Mouse (Mus musculus): Measurements from ENCODE around the gene Pxylp1. TPM values are rescaled to one million over a fixed set of nuclear protein-coding genes. Genes with fewer than 3 reads are reported as not detected.

The Pxylp1 gene
- polyA plus RNA-seq, 1 experiment from 2014 or later: 13.8 TPM

GRCm38 (mm10) chr9:96887954-96888353 lies 4.5 kb downstream of the Pxylp1 start:
- no peaks in the 10 kb centered on the region for H3K36me3 ChIP-seq (ENCODE audit: insufficient read depth, low read length)
- no peak overlapping the region for H3K4me3 ChIP-seq (replicated peaks; ENCODE audit: low read depth, low read length)
- H3K4me2 ChIP-seq (ENCODE audit: low read length): peak overlapping the region; percentile 97; the same call in 1 of the 2 replicates
- DNase-seq (ENCODE audit: low spot score) (no peak), ATAC-seq (replicated peaks; ENCODE audit: low FRiP score, low read depth) (no peak)
- H3K27me3 ChIP-seq (ENCODE audit: insufficient read depth, low read length): no peaks in the 10 kb centered on the region; the same call in 1 of the 2 replicates
- no peaks in the 10 kb centered on the region for H3K9me3 ChIP-seq (replicated peaks; ENCODE audit: low read length)
- no peak overlapping the region for H3K27ac ChIP-seq
- WGBS: 29% methylated on average over 6 of the region's 6 CpGs
- H3K9ac ChIP-seq (ENCODE audit: low read depth, low read length): no peak overlapping the region
- H3K4me1 ChIP-seq (replicated peaks; ENCODE audit: insufficient read depth, low read length): no peaks in the 10 kb centered on the region; the same call in 1 of the 2 replicates
- no peak for TF ChIP-seq CTCF (IDR thresholded peaks at IDR 0.05; ENCODE audit: low read depth)

GRCm38 (mm10) chr9:96887492-96887891 lies 5.0 kb downstream of the Pxylp1 start:
- no peaks in the 10 kb centered on the region for H3K36me3 ChIP-seq (ENCODE audit: insufficient read depth, low read length)
- DNase-seq (ENCODE audit: low spot score): no peak
- H3K9ac ChIP-seq (ENCODE audit: low read depth, low read length): no peak overlapping the region
- no peak overlapping the region for H3K27ac ChIP-seq
- no peaks in the 10 kb centered on the region; the same call in 1 of the 2 replicates for H3K27me3 ChIP-seq (ENCODE audit: insufficient read depth, low read length)
- H3K9me3 ChIP-seq (replicated peaks; ENCODE audit: low read length): no peaks in the 10 kb centered on the region
- no peak for ATAC-seq (replicated peaks; ENCODE audit: low FRiP score, low read depth)
- no peak overlapping the region for H3K4me3 ChIP-seq (replicated peaks; ENCODE audit: low read depth, low read length)
- no peak for TF ChIP-seq CTCF (IDR thresholded peaks at IDR 0.05; ENCODE audit: low read depth)
- no peaks in the 10 kb centered on the region; the same call in 1 of the 2 replicates for H3K4me1 ChIP-seq (replicated peaks; ENCODE audit: insufficient read depth, low read length)
- H3K4me2 ChIP-seq (ENCODE audit: low read length): no peak overlapping the region

GRCm38 (mm10) chr9:96885781-96886180 lies 6.7 kb downstream of the Pxylp1 start:
- no peaks in the 10 kb centered on the region for H3K27me3 ChIP-seq (ENCODE audit: insufficient read depth, low read length)
- H3K9me3 ChIP-seq (replicated peaks; ENCODE audit: low read length): no peaks in the 10 kb centered on the region
- no peak overlapping the region for H3K4me2 ChIP-seq (ENCODE audit: low read length)
- DNase-seq (ENCODE audit: low spot score) (no peak), ATAC-seq (replicated peaks; ENCODE audit: low FRiP score, low read depth) (no peak)
- H3K4me1 ChIP-seq (replicated peaks; ENCODE audit: insufficient read depth, low read length): no peaks in the 10 kb centered on the region; the same call in 1 of the 2 replicates
- H3K27ac ChIP-seq: no peak overlapping the region
- no peaks in the 10 kb centered on the region for H3K36me3 ChIP-seq (ENCODE audit: insufficient read depth, low read length)
- no peak overlapping the region for H3K9ac ChIP-seq (ENCODE audit: low read depth, low read length)
- TF ChIP-seq CTCF (IDR thresholded peaks at IDR 0.05; ENCODE audit: low read depth): peak; percentile 66
- 65% methylated on average over 3 of the region's 3 CpGs for WGBS
- no peak overlapping the region for H3K4me3 ChIP-seq (replicated peaks; ENCODE audit: low read depth, low read length)

GRCm38 (mm10) chr9:96882496-96883265 lies 9.8 kb downstream of the Pxylp1 start:
- ATAC-seq (replicated peaks; ENCODE audit: low FRiP score, low read depth): no peak
- no peak overlapping the region for H3K9ac ChIP-seq (ENCODE audit: low read depth, low read length)
- H3K27ac ChIP-seq: no peak overlapping the region
- no peaks in the 10 kb centered on the region for H3K9me3 ChIP-seq (replicated peaks; ENCODE audit: low read length)
- no peaks in the 10 kb centered on the region for H3K4me1 ChIP-seq (replicated peaks; ENCODE audit: insufficient read depth, low read length)
- H3K4me3 ChIP-seq (replicated peaks; ENCODE audit: low read depth, low read length): no peak overlapping the region
- no peaks in the 10 kb centered on the region for H3K36me3 ChIP-seq (ENCODE audit: insufficient read depth, low read length)
- H3K27me3 ChIP-seq (ENCODE audit: insufficient read depth, low read length): no peaks in the 10 kb centered on the region
- WGBS: 87% methylated on average over 20 of the region's 20 CpGs
- TF ChIP-seq CTCF (IDR thresholded peaks at IDR 0.05; ENCODE audit: low read depth): no peak
- no peak overlapping the region for H3K4me2 ChIP-seq (ENCODE audit: low read length)
- no peak for DNase-seq (ENCODE audit: low spot score)

- WGBS: 73% methylated on average over 6 of the region's 6 CpGs
- no peak overlapping the region for H3K27ac ChIP-seq
- ATAC-seq (replicated peaks; ENCODE audit: low FRiP score, low read depth): no peak
- no peaks in the 10 kb centered on the region for H3K27me3 ChIP-seq (ENCODE audit: insufficient read depth, low read length)
- H3K9me3 ChIP-seq (replicated peaks; ENCODE audit: low read length): no peaks in the 10 kb centered on the region
- no peak overlapping the region for H3K9ac ChIP-seq (ENCODE audit: low read depth, low read length)
- H3K4me3 ChIP-seq (replicated peaks; ENCODE audit: low read depth, low read length): no peak overlapping the region
- H3K4me2 ChIP-seq (ENCODE audit: low read length): no peak overlapping the region
- no peak for DNase-seq (ENCODE audit: low spot score)
- H3K36me3 ChIP-seq (ENCODE audit: insufficient read depth, low read length): no peaks in the 10 kb centered on the region
- H3K4me1 ChIP-seq (replicated peaks; ENCODE audit: insufficient read depth, low read length): no peaks in the 10 kb centered on the region
- no peak for TF ChIP-seq CTCF (IDR thresholded peaks at IDR 0.05; ENCODE audit: low read depth)
These were observed 10.6 kb downstream of the Pxylp1 start for GRCm38 (mm10) chr9:96881901-96882300.

- no peak for ATAC-seq (replicated peaks; ENCODE audit: low FRiP score, low read depth)
- Histone ChIP-seq H3K9ac (ENCODE audit: low read depth, low read length) (no peak overlapping the region), H3K4me2 (ENCODE audit: low read length) (no peak overlapping the region), H3K36me3 (ENCODE audit: insufficient read depth, low read length) (no peaks in the 10 kb centered on the region), H3K9me3 (replicated peaks; ENCODE audit: low read length) (no peaks in the 10 kb centered on the region), H3K4me1 (replicated peaks; ENCODE audit: insufficient read depth, low read length) (no peaks in the 10 kb centered on the region), H3K27me3 (ENCODE audit: insufficient read depth, low read length) (no peaks in the 10 kb centered on the region), H3K4me3 (replicated peaks; ENCODE audit: low read depth, low read length) (no peak overlapping the region), H3K27ac (no peak overlapping the region)
- DNase-seq (ENCODE audit: low spot score): no peak
- TF ChIP-seq CTCF (IDR thresholded peaks at IDR 0.05; ENCODE audit: low read depth): no peak
- 65% methylated on average over 6 of the region's 6 CpGs for WGBS
These were observed 13.4 kb downstream of the Pxylp1 start for GRCm38 (mm10) chr9:96879024-96879423.

Data from kidney, postnatal 0 days (tissue).